8 mouse cellular contexts compared by ENCODE assay signal in the genomic region with DNA sequence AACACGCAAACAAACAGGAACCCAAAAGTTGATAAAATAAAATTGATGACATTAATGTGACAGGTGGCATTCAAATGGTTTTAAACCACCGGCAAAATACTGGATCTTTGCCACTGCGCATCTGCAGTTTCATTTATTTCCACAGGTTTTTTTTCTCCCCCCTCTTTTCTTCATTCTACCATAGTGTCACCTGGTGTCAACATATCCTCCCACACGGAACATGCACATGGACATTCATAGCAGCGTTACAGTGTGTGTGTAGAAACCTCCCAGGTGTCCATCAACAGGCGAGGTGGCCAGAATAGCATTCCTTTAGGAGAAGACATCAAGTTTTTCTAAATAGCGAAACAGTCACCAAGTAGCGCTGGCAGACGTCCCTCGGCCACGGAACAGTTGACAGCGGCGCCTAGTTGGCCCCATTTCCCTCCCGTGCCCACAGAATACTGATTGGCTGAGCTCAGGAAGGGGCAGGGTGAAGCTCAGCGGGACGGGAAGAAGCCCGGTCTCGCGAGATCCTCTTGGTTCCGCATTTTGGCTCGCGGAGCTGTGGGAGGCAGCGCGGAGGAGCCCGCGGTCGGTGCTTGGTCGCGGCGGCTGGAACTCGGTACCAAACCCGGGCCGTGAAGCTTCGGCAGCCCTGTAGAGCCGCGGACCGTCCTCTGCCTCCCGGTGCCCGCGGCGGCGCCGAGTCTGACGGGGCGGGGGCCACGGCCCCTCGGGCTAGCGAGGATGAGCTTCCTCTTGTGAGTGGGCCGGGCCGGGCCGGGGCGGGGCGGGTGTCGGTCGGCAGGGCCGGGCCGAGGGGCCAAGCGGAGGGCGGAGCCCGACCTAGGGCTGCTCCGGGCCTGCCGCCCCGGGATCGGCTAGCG. TPM values are rescaled to one million over a fixed set of nuclear protein-coding genes. Genes with fewer than 3 reads are reported as not detected.
A peak's percentile ranks its signal among the peaks of the same experiment; 100 is the strongest.
DNase-seq lines count a peak whose midpoint lies in the region; ATAC-seq lines count a peak whose summit lies in the region.

A gene (minus strand): TSS at position 384 of the 869 bp plus-strand sequence.
A gene (plus strand): TSS at position 492 of the 869 bp plus-strand sequence.

- peak within 1 kb of the TSS; percentile 84 for H3K4me3 ChIP-seq in heart, embryonic 10.5 days
- H3K4me3 ChIP-seq in kidney, embryonic 15.5 days (replicated peaks): peak within 1 kb of the TSS; percentile 86

- peaks cover 9% of the 10 kb centered on the region for H3K4me1 ChIP-seq in heart, embryonic 10.5 days
- peaks cover 12% of the 10 kb centered on the region for H3K4me1 ChIP-seq in kidney, embryonic 15.5 days

- under 1% methylated on average over 65 of the region's 65 CpGs for WGBS in heart, embryonic 10.5 days
- under 1% methylated on average over 63 of the region's 65 CpGs for WGBS in kidney, embryonic 15.5 days

- ATAC-seq in erythroblast, adult 5-6 weeks (replicated peaks; ENCODE audit: low FRiP score, poor library complexity, severe bottlenecking): peak; percentile 94
- peak; percentile 99 for ATAC-seq in kidney, embryonic 15.5 days (replicated peaks; ENCODE audit: low FRiP score)
- ATAC-seq in monocyte, adult 5-6 weeks (replicated peaks; ENCODE audit: insufficient number of reproducible peaks, low FRiP score, low TSS enrichment, poor library complexity, severe bottlenecking): peak; percentile 97

- H3K27ac ChIP-seq in heart, embryonic 10.5 days: peak within 1 kb of the TSS; percentile 96
- H3K27ac ChIP-seq in kidney, embryonic 15.5 days: peak within 1 kb of the TSS; percentile 98

- DNase-seq in B cell, adult 2 months: peak; percentile 94 to 95
- DNase-seq in brain, adult 2 months (ENCODE audit: low read depth, low spot score): peak; percentile 99
- peak; percentile 97 for DNase-seq in heart, embryonic 10.5 days (ENCODE audit: low spot score)
- peak; percentile 95 for DNase-seq in liver
- DNase-seq in spleen, postnatal 4 days (ENCODE audit: low spot score in 2 of 2): peak; percentile 93 to 97

- peaks cover 19% of the 10 kb centered on the region for H3K36me3 ChIP-seq in heart, embryonic 10.5 days
- H3K36me3 ChIP-seq in kidney, embryonic 15.5 days: peaks cover 23% of the 10 kb centered on the region

- no peaks in the 10 kb centered on the region for H3K27me3 ChIP-seq in heart, embryonic 10.5 days (ENCODE audit: insufficient read depth, poor library complexity, severe bottlenecking)
- no peaks in the 10 kb centered on the region for H3K27me3 ChIP-seq in kidney, embryonic 15.5 days

- H3K9ac ChIP-seq in kidney, embryonic 15.5 days: peak within 1 kb of the TSS; percentile 81

- no peaks in the 10 kb centered on the region for H3K9me3 ChIP-seq in heart, embryonic 10.5 days
- H3K9me3 ChIP-seq in kidney, embryonic 15.5 days (replicated peaks): no peaks in the 10 kb centered on the region

- H3K4me2 ChIP-seq in kidney, embryonic 15.5 days: peak within 1 kb of the TSS; percentile 68

RNA-seq across cellular contexts. Expression of the first gene that starts in this region (rescaled TPM):
- total RNA-seq in erythroblast, adult 5-6 weeks (2015; ENCODE audit: low replicate concordance): 13.8 and 21.1 TPM in 2 replicates
- total RNA-seq in erythroblast, adult 5-6 weeks (2017; ENCODE audit: low replicate concordance): 21.8 and 29.0 TPM in 2 replicates
- polyA plus RNA-seq in heart, embryonic 10.5 days (2016; fragmentation: Nextera tagmentation; extraction: Ambion mirVana): 50.6 and 58.7 TPM in 2 replicates
- 39.7 and 44.9 TPM in 2 replicates for polyA plus RNA-seq in kidney, embryonic 15.5 days (2015; fragmentation: Nextera tagmentation; extraction: Ambion mirVana)
- 25.6 to 40.2 TPM (median 28.5 TPM) in 3 replicates for total RNA-seq in monocyte, adult 5-6 weeks (2017)

RNA-seq across cellular contexts. Expression of the second gene that starts in this region (rescaled TPM):
- 51.6 and 54.6 TPM in 2 replicates for total RNA-seq in erythroblast, adult 5-6 weeks (2015; ENCODE audit: low replicate concordance)
- 71.1 and 78.7 TPM in 2 replicates for total RNA-seq in erythroblast, adult 5-6 weeks (2017; ENCODE audit: low replicate concordance)
- 42.8 and 50.7 TPM in 2 replicates for polyA plus RNA-seq in heart, embryonic 10.5 days (2016; fragmentation: Nextera tagmentation; extraction: Ambion mirVana)
- polyA plus RNA-seq in kidney, embryonic 15.5 days (2015; fragmentation: Nextera tagmentation; extraction: Ambion mirVana): 69.6 and 70.6 TPM in 2 replicates
- 300 to 314 TPM (median 304 TPM) in 3 replicates for total RNA-seq in monocyte, adult 5-6 weeks (2017)

Comparison
In these comparisons a context has a peak if more than half of its experiments do, and no peak if none do; other contexts are left out.
1. Peak in every context shown above with its lines: DNase-seq, ATAC-seq, H3K4me3 ChIP-seq and H3K27ac ChIP-seq.